ENCODE assay signal across 12 mouse cellular contexts in genomic region chr2:103700514-103700913, GRCm38 (mm10).
DNase-seq lines count a peak whose midpoint lies in the region; ATAC-seq and TF ChIP-seq lines count a peak whose summit lies in the region.
"Had no signal": no experiment of that assay in that cellular context is flagged by ENCODE, and none has a peak within 500 bp of the region (broad histone marks: within the 10 kb centered on the region; RNA-seq: fewer than 3 reads in every experiment).

No protein-coding gene starts in this region.

- ATAC-seq in heart, embryonic 11.5 days (replicated peaks; ENCODE audit: insufficient number of reproducible peaks, low FRiP score, low TSS enrichment), result no peak
- no peak; the same call in 1 of the 2 replicates for ATAC-seq in embryonic facial prominence, embryonic 11.5 days (replicated peaks; ENCODE audit: insufficient number of reproducible peaks, low FRiP score, low TSS enrichment, low read depth)

- no peak for TF ChIP-seq EP300 in heart, adult 2 months (IDR thresholded peaks at IDR 0.05; ENCODE audit: insufficient read depth, low read depth, low read length)

- no peaks in the 10 kb centered on the region for H3K36me3 ChIP-seq in heart, adult 2 months (ENCODE audit: control insufficient read depth, insufficient read depth, low read length)
- peaks cover 14% of the 10 kb centered on the region for H3K36me3 ChIP-seq in heart, embryonic 11.5 days (ENCODE audit: control insufficient read depth, insufficient read depth, low read length)
- H3K36me3 ChIP-seq in embryonic facial prominence, embryonic 11.5 days (replicated peaks; ENCODE audit: control insufficient read depth, insufficient read depth, low read depth, low read length), result no peaks in the 10 kb centered on the region; the same call in 1 of the 2 replicates
- H3K36me3 ChIP-seq: stomach, embryonic 15.5 days had no signal

- TF ChIP-seq POLR2A in heart, adult 2 months (IDR thresholded peaks at IDR 0.05; ENCODE audit: insufficient read depth, low read depth, low read length), result no peak
- no peak for TF ChIP-seq POLR2A in lung, adult 2 months (IDR thresholded peaks at IDR 0.05; ENCODE audit: borderline replicate concordance, extremely low read depth, low read depth, low read length)

- H3K4me3 ChIP-seq in heart, adult 2 months, result no peak overlapping the region
- no peak overlapping the region for H3K4me3 ChIP-seq in heart, embryonic 11.5 days (ENCODE audit: low read depth, low read length)
- H3K4me3 ChIP-seq in lung, adult 2 months (replicated peaks; ENCODE audit: extremely low read depth, low read depth, low read length), result no peak overlapping the region
- H3K4me3 ChIP-seq in embryonic facial prominence, embryonic 11.5 days (ENCODE audit: low read depth, low read length), result no peak overlapping the region
- H3K4me3 ChIP-seq: stomach, embryonic 15.5 days had no signal

- no peak overlapping the region for H3K4me2 ChIP-seq in heart, embryonic 11.5 days
- no peak overlapping the region for H3K4me2 ChIP-seq in embryonic facial prominence, embryonic 11.5 days (ENCODE audit: low read depth, low read length)
- H3K4me2 ChIP-seq: stomach, embryonic 15.5 days had no signal

- no peak for DNase-seq in heart, adult 2 months
- no peak for DNase-seq in lung, adult 2 months
- no peak for DNase-seq in lung, postnatal 25 days (ENCODE audit: low spot score)
- DNase-seq in embryonic facial prominence, embryonic 11.5 days (ENCODE audit: low spot score), result peak; percentile 49
- DNase-seq in thymus, postnatal 14 days, result peak; percentile 55
- DNase-seq in urinary bladder, postnatal 14 days (ENCODE audit: low spot score), result no peak
- DNase-seq in spleen, postnatal 14 days (ENCODE audit: low spot score in 2 of 2), result no peak
- DNase-seq: cerebellum, adult 8-10 months; layer of hippocampus, postnatal 36 days; lung, postnatal 36 days had no signal

- H3K9ac ChIP-seq in heart, adult 2 months (ENCODE audit: low read depth, low read length), result no peak overlapping the region
- H3K9ac ChIP-seq in heart, embryonic 11.5 days (ENCODE audit: low read depth, low read length), result no peak overlapping the region
- no peak overlapping the region for H3K9ac ChIP-seq in embryonic facial prominence, embryonic 11.5 days (replicated peaks; ENCODE audit: low read length)
- H3K9ac ChIP-seq: stomach, embryonic 15.5 days had no signal

- H3K9me3 ChIP-seq in heart, embryonic 11.5 days (replicated peaks; ENCODE audit: control insufficient read depth, low read length), result no peaks in the 10 kb centered on the region
- no peaks in the 10 kb centered on the region for H3K9me3 ChIP-seq in embryonic facial prominence, embryonic 11.5 days (replicated peaks; ENCODE audit: control insufficient read depth, low read length)
- H3K9me3 ChIP-seq: stomach, embryonic 15.5 days had no signal

- H3K4me1 ChIP-seq in heart, adult 2 months (ENCODE audit: control insufficient read depth, insufficient read depth, low read length), result no peaks in the 10 kb centered on the region
- H3K4me1 ChIP-seq in heart, embryonic 11.5 days (ENCODE audit: control insufficient read depth, insufficient read depth, low read length), result no peaks in the 10 kb centered on the region; the same call in 1 of the 2 replicates
- no peaks in the 10 kb centered on the region; the same call in 1 of the 2 replicates for H3K4me1 ChIP-seq in lung, adult 2 months (ENCODE audit: control insufficient read depth, insufficient read depth, low read length)
- H3K4me1 ChIP-seq in embryonic facial prominence, embryonic 11.5 days (ENCODE audit: control insufficient read depth, insufficient read depth, low read length), result no peaks in the 10 kb centered on the region
- H3K4me1 ChIP-seq: stomach, embryonic 15.5 days had no signal

- intact Hi-C loops in heart, adult 2 months (cut with DNase I), result loop anchor here (5.0 kb wide), 2 partner anchors 38 to 133 kb away; partner anchors contain the start of gene Abtb2

- no peaks in the 10 kb centered on the region for H3K79me2 ChIP-seq in heart, adult 2 months (replicated peaks; ENCODE audit: control insufficient read depth, insufficient read depth, low read length)

- TF ChIP-seq CTCF in heart, adult 2 months (IDR thresholded peaks at IDR 0.05), result peak; percentile 62
- TF ChIP-seq CTCF in lung, adult 2 months (IDR thresholded peaks at IDR 0.05; ENCODE audit: insufficient read depth, low read length), result 0 out of 2 replicates have a peak, but pooled peaks have one; percentile 25

- H3K27ac ChIP-seq in heart, adult 2 months, result no peak overlapping the region
- no peak overlapping the region for H3K27ac ChIP-seq in heart, embryonic 11.5 days (ENCODE audit: low read depth, low read length)
- H3K27ac ChIP-seq in embryonic facial prominence, embryonic 11.5 days (replicated peaks; ENCODE audit: low read depth, low read length), result no peak overlapping the region
- H3K27ac ChIP-seq: stomach, embryonic 15.5 days had no signal

- H3K27me3 ChIP-seq in heart, adult 2 months (ENCODE audit: control insufficient read depth, insufficient read depth, low read length), result no peaks in the 10 kb centered on the region
- no peaks in the 10 kb centered on the region for H3K27me3 ChIP-seq in heart, embryonic 11.5 days (ENCODE audit: control insufficient read depth, insufficient read depth, low read length)
- no peaks in the 10 kb centered on the region for H3K27me3 ChIP-seq in embryonic facial prominence, embryonic 11.5 days (ENCODE audit: control insufficient read depth, insufficient read depth, low read length)
- H3K27me3 ChIP-seq: stomach, embryonic 15.5 days had no signal

- 77% methylated on average over 12 of the region's 12 CpGs for WGBS in heart, adult 2 months
- WGBS in heart, embryonic 11.5 days (ENCODE audit: insufficient replicate concordance), result 82% methylated on average over 12 of the region's 12 CpGs
- 79% methylated on average over 12 of the region's 12 CpGs for WGBS in lung, adult 2 months
- WGBS in embryonic facial prominence, embryonic 11.5 days, result 80% methylated on average over 12 of the region's 12 CpGs

Comparison
In these comparisons a context has a peak if more than half of its experiments do, and no peak if none do; other contexts are left out.
1. DNase-seq: peak in embryonic facial prominence, embryonic 11.5 days (single experiment) and thymus, postnatal 14 days (single experiment); none in heart, adult 2 months (0 of 2), lung, adult 2 months (single experiment), lung, postnatal 25 days (single experiment), urinary bladder, postnatal 14 days (single experiment) and spleen, postnatal 14 days (0 of 2).